ENCODE assay signal across 14 mouse cellular contexts in the genomic region with DNA sequence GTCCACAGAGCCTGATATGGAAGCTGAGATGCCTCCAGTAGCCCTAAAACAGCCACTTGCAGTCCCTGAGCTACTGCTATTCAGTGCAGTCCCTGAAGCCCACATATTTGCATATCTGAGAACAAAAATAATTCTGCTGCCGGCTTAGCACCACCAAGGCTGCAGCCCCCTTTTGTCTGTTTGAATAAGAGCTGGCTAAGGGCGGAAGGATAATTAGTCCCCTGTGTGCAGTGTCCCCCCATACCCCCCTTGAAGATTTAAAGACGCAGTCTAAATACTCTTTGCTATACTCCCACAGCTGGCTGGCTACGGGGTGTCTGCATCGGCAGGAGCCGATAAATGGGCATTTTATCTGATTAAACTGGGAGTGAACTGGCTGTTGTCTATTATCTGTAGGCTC. TPM values are rescaled to one million over a fixed set of nuclear protein-coding genes. Genes with fewer than 3 reads are reported as not detected.
A peak's percentile ranks its signal among the peaks of the same experiment; 100 is the strongest.
DNase-seq lines count a peak whose midpoint lies in the region; ATAC-seq and TF ChIP-seq lines count a peak whose summit lies in the region.
"Had no signal": no experiment of that assay in that cellular context is flagged by ENCODE, and none has a peak within 500 bp of the region (broad histone marks: within the 10 kb centered on the region; RNA-seq: fewer than 3 reads in every experiment).

No protein-coding gene starts in this region.

- no peaks in the 10 kb centered on the region for H3K36me3 ChIP-seq in forebrain, postnatal 0 days (ENCODE audit: insufficient read depth)
- no peaks in the 10 kb centered on the region for H3K36me3 ChIP-seq in midbrain, embryonic 13.5 days
- H3K36me3 ChIP-seq: embryonic facial prominence, embryonic 15.5 days; stomach, embryonic 15.5 days had no signal

- no peak overlapping the region for H3K4me2 ChIP-seq in forebrain, postnatal 0 days (ENCODE audit: low read depth)
- peak overlapping the region; percentile 30 for H3K4me2 ChIP-seq in midbrain, embryonic 13.5 days (replicated peaks)
- H3K4me2 ChIP-seq: embryonic facial prominence, embryonic 15.5 days; liver, embryonic 11.5 days; stomach, embryonic 15.5 days had no signal

- no peak for TF ChIP-seq POLR2A in brain, embryonic 14.5 days (IDR thresholded peaks at IDR 0.05; ENCODE audit: borderline replicate concordance, extremely low read depth, insufficient read depth, insufficient read length, poor library complexity, severe bottlenecking)

- ATAC-seq in forebrain, postnatal 0 days: peak; percentile 73
- ATAC-seq in midbrain, embryonic 13.5 days: peak; percentile 67

- WGBS in forebrain, postnatal 0 days: 4% methylated on average over 6 of the region's 6 CpGs
- 2% methylated on average over 6 of the region's 6 CpGs for WGBS in midbrain, embryonic 13.5 days

- DNase-seq in A20 (ENCODE audit: low read depth, low spot score): peak; percentile 70
- DNase-seq in brain, embryonic 14.5 days (ENCODE audit: low read depth): peak; percentile 96
- peak; percentile 71 for DNase-seq in forebrain, postnatal 0 days
- no peak for DNase-seq in urinary bladder, postnatal 14 days (ENCODE audit: low spot score)
- DNase-seq in frontal cortex, postnatal 25 days (ENCODE audit: low spot score in 2 of 2): no peak
- DNase-seq in thymus, postnatal 25 days: no peak
- DNase-seq in layer of hippocampus, adult 18-20 months (ENCODE audit: low spot score in 2 of 2): no peak
- DNase-seq: adrenal gland, postnatal 36 days; cerebellum, adult 18-20 months; lung, postnatal 14 days had no signal

- no peak overlapping the region for H3K4me3 ChIP-seq in forebrain, postnatal 0 days (ENCODE audit: low read depth, low read length)
- no peak overlapping the region for H3K4me3 ChIP-seq in midbrain, embryonic 13.5 days (replicated peaks)
- H3K4me3 ChIP-seq: embryonic facial prominence, embryonic 15.5 days; stomach, embryonic 15.5 days had no signal

- no peaks in the 10 kb centered on the region for H3K27me3 ChIP-seq in forebrain, postnatal 0 days (ENCODE audit: insufficient read depth, low read length)
- peaks cover 16% of the 10 kb centered on the region; the same call in 1 of the 2 replicates for H3K27me3 ChIP-seq in midbrain, embryonic 13.5 days

- peaks cover 28% of the 10 kb centered on the region for H3K4me1 ChIP-seq in forebrain, postnatal 0 days (ENCODE audit: insufficient read depth)
- H3K4me1 ChIP-seq in midbrain, embryonic 13.5 days (replicated peaks): peaks cover 91% of the 10 kb centered on the region
- H3K4me1 ChIP-seq: stomach, embryonic 15.5 days had no signal

- H3K9me3 ChIP-seq in forebrain, postnatal 0 days (ENCODE audit: low read length): no peaks in the 10 kb centered on the region
- H3K9me3 ChIP-seq in midbrain, embryonic 13.5 days: no peaks in the 10 kb centered on the region
- H3K9me3 ChIP-seq: embryonic facial prominence, embryonic 15.5 days; stomach, embryonic 15.5 days had no signal

- TF ChIP-seq CTCF in brain, embryonic 14.5 days (IDR thresholded peaks at IDR 0.05; ENCODE audit: borderline replicate concordance, extremely low read depth, insufficient read depth, insufficient read length): no peak
- TF ChIP-seq CTCF in forebrain, postnatal 0 days (IDR thresholded peaks at IDR 0.05; ENCODE audit: low read depth): no peak

- H3K9ac ChIP-seq in forebrain, postnatal 0 days: peak overlapping the region; percentile 11; the same call in 1 of the 2 replicates
- peak overlapping the region; percentile 53 for H3K9ac ChIP-seq in midbrain, embryonic 13.5 days (replicated peaks)
- H3K9ac ChIP-seq: embryonic facial prominence, embryonic 15.5 days; stomach, embryonic 15.5 days had no signal

- H3K27ac ChIP-seq in forebrain, postnatal 0 days (ENCODE audit: low read depth, low read length): peak overlapping the region; percentile 74
- peak overlapping the region; percentile 93 for H3K27ac ChIP-seq in midbrain, embryonic 13.5 days
- H3K27ac ChIP-seq: embryonic facial prominence, embryonic 15.5 days; stomach, embryonic 15.5 days had no signal

RNA-seq across cellular contexts. Expression of a gene that starts 15.0 kb away (rescaled TPM):
- polyA plus RNA-seq in brain, embryonic 14.5 days (2012; rRNA removed): 14.2 and 18.6 TPM in 2 replicates
- total RNA-seq in forebrain, postnatal 0 days (2014; rRNA removed): 13.9 and 16.2 TPM in 2 replicates
- polyA plus RNA-seq in forebrain, postnatal 0 days (2015; fragmentation: Nextera tagmentation; extraction: Ambion mirVana): 9.6 and 11.0 TPM in 2 replicates
- 8.1 and 9.9 TPM in 2 replicates for polyA plus RNA-seq in midbrain, embryonic 13.5 days (2015; fragmentation: Nextera tagmentation; extraction: Ambion mirVana)
- 10 to 100 TPM; 18.2 to 18.4 TPM for total RNA-seq in layer of hippocampus, adult 18-20 months (2021)

RNA-seq across cellular contexts. Expression of a gene that starts 42.4 kb away (rescaled TPM):
- 0.66 and 0.68 TPM in 2 replicates for polyA plus RNA-seq in brain, embryonic 14.5 days (2012; rRNA removed)
- total RNA-seq in forebrain, postnatal 0 days (2014; rRNA removed): 0.29 and 1.2 TPM in 2 replicates
- polyA plus RNA-seq in forebrain, postnatal 0 days (2015; fragmentation: Nextera tagmentation; extraction: Ambion mirVana): 0.77 and 0.88 TPM in 2 replicates
- 0.30 and 0.38 TPM in 2 replicates for polyA plus RNA-seq in midbrain, embryonic 13.5 days (2015; fragmentation: Nextera tagmentation; extraction: Ambion mirVana)
- 1 to 10 TPM in 1 of 2 experiments, under 1 TPM in 1; 0.94 to 1.7 TPM for total RNA-seq in layer of hippocampus, adult 18-20 months (2021)
- polyA plus RNA-seq: liver, embryonic 11.5 days had no signal

Comparison
In these comparisons a context has a peak if more than half of its experiments do, and no peak if none do; other contexts are left out.
1. DNase-seq: peak in A20 (single experiment), brain, embryonic 14.5 days (single experiment) and forebrain, postnatal 0 days (single experiment); none in urinary bladder, postnatal 14 days (single experiment), frontal cortex, postnatal 25 days (0 of 2), thymus, postnatal 25 days (single experiment) and layer of hippocampus, adult 18-20 months (0 of 2).